Mouse (Mus musculus) urinary bladder, adult 18-20 months (tissue): ENCODE data around the gene Uqcc2.

Experiments
- DNase-seq, 2 experiments: peaks; one replicate each; pipeline ENCODE4 v3.0.0; 2022; ENCODE audit warnings: low spot score in 2 of 2, mixed read lengths in 2 of 2

Gene Uqcc2

GRCm38 (mm10) chr17:27077133-27077532 lies 56.6 kb downstream of the Uqcc2 start:
- no peak for DNase-seq

- DNase-seq, result no peak
These were observed 58.6 kb downstream of the Uqcc2 start for GRCm38 (mm10) chr17:27074849-27075745.

GRCm38 (mm10) chr17:27074236-27074635 lies 59.5 kb downstream of the Uqcc2 start:
- no peak for DNase-seq

GRCm38 (mm10) chr17:27073778-27074177 lies 59.9 kb downstream of the Uqcc2 start:
- DNase-seq, result peak; percentile 69 to 75

- no peak for DNase-seq
These were observed 60.6 kb downstream of the Uqcc2 start for GRCm38 (mm10) chr17:27073126-27073525.
